Mouse (Mus musculus) thymus, postnatal 36 days (tissue): ENCODE results near the gene Gm10251.
"Not testable (repeated sequence)": the region's sequence is repeated elsewhere in the genome, so short reads cannot be mapped to it uniquely, and the experiment has no call there.

Experiments
- DNase-seq, 2 experiments: peaks; one replicate each; pipeline ENCODE4 v3.0.0; 2022; ENCODE audit warnings: mixed read lengths in 2 of 2

Gm10251 gene

DNA sequence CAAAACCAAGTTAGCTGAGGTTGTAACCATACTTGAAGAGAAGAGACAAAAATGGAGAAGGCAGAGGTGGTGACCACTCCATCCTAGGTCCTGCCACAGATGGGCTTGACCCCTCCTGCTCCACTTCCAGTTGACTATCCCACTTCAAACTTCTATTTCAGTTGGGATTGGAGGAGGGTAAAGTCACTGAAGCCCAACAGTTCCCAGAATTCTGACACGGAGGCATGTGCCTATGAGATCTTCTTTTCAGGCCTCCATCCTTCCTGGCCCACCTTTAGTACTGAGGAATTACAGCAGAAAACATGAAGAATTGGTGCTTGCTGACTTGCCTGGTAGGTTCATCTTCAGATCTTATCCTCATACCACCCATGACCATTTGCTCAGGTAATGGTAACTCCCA lies at the start of gene Gm10251:
Gene Gm10251 (minus strand): TSS at position 101 of the 400 bp plus-strand sequence.
- not testable (repeated sequence) for DNase-seq

DNA sequence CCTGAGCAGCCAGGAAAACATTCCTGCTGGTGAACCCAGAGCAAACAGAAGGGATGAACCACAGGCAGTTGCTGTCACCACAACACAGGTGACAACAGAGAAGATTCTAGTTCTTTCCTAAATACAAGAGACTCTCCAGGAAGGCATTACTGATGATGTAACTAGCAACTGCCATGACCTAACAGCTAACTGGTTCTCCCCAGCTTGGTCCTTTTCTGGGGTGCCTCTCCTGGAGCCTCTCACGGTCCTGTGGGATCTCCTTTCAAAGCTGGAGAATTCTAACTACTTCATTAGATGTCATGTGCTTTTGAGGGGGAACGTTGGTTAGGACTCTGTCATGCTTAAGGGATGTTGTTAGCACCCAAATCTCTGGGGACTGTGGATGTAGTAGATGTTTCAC lies 36.2 kb upstream of the Gm10251 start, which contains the start of gene Gm8050:
Gene Gm8050 (minus strand): TSS at position 101 of the 400 bp plus-strand sequence.
- not testable (repeated sequence) for DNase-seq

DNA sequence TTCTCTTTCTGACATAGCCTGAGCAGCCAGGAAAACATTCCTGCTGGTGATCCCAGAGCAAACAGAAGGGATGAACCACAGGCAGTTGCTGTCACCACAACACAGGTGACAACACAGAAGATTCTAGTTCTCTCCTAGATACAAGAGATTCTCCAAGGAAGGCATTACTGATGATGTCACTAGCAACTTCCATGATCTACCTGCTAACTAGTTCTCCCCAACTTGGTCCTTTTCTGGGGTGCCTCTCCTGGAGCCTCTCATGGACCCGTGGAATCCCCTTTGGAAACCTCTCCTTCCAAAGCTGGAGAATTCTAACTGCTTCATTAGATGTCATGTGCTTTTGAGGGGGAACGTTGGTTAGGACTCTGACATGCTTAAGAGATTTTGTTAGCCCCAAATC lies 61.7 kb downstream of the Gm10251 start, which contains the start of gene Gm3460:
Gene Gm3460 (minus strand): TSS at position 101 of the 400 bp plus-strand sequence.
- not testable (repeated sequence) for DNase-seq

DNA sequence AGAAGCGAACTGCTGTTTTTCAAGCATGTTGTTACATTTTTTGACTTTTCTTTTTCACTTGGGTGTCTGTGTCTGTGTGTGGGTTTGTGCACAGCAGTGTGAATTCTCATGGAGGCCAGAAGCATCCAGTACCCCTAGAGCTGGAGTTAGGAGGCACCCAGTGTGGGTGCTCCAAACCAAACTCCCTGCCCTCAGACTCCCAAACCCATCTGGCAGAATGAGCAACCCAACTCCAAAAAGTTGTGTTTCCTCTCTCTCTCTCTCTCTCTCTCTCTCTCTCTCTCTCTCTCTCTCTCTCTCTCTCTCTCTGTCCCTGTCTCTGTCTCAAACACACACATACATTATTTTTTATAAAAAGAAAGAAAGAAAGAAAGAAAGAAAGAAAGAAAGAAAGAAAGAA lies 77.5 kb downstream of the Gm10251 start:
- peak in 1 of 2 experiments; percentile 0 for DNase-seq

DNA sequence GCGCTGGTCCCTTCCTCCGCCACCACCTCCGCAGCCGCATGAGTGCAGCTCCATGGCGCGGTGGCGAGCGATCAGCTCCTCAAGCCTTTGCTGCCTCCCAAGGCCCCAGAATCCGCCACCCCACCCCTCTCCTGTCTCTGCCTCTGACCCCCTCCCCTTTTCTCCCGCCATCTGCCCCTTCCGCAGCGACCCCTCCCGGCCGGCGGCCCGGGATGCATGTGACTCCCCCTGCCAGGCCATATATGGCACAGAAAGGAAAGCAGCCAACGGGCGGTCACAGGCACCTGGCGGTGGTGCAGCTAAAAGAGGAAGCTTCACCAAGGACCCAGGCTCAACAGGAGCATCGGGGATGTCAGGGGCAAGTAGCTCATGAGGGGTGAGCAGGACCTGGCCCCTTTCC lies 79.0 kb downstream of the Gm10251 start:
- peak; percentile 43 to 62 for DNase-seq

DNA sequence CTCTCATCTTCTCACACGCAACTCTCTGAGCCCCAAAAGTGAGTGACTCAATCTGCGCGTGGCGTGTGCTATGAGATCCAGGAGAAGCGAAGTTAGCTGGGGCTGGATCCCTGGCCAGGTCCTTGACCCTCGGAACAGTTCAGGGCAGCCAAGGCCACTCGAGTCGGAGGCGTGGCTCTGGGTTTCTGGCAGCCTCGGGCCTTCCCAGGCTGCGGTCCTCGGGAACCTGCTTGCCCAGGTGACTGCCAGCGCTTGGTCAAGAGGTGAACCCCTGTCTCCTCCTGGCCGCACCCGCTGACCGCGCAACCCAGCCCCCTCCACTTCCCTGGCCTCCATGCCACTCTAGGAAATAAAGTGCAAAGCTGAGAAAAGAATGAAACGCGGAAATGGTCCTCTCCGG lies 79.4 kb downstream of the Gm10251 start:
- DNase-seq, result peak; percentile 1 to 3

DNA sequence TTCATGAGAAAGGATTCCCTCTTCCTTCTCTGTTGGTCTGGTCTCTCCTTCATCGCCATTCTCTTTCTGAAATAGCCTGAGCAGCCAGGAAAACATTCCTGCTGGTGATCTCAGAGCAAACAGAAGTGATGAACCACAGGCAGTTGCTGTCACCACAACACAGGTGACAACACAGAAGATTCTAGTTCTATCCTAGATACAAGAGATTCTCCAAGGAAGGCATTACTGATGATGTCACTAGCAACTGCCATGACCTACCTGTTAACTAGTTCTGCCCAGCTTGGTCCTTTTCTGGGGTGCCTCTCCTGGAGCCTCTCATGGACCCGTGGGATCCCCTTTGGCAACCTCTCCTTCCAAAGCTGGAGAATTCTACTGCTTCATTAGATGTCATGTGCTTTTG lies 93.5 kb downstream of the Gm10251 start, which contains the start of gene Gm3629:
Gene Gm3629 (minus strand): TSS at position 101 of the 400 bp plus-strand sequence.
- DNase-seq, result not testable (repeated sequence)
